Mouse (Mus musculus): ENCODE results near the gene Gm16427. TPM values are rescaled to one million over a fixed set of nuclear protein-coding genes. Genes with fewer than 3 reads are reported as not detected.
"Not testable (repeated sequence)": the region's sequence is repeated elsewhere in the genome, so short reads cannot be mapped to it uniquely, and the experiment has no call there.

The Gm16427 gene
- total RNA-seq (2021): not detected
- long read RNA-seq, experiment 1: 0 reads
- long read RNA-seq, experiment 2: 0 reads

GRCm38 (mm10) chr5:93540100-93540499 is at the start of gene Gm16427:
Gene Gm16427 (minus strand): TSS chr5:93540200.
- DNase-seq; intact Hi-C loops (cut with DNase I): not testable (repeated sequence)

Other genes starting within 250 kb of the Gm16427 start
- gene C87414, start 131.4 kb upstream of the Gm16427 start, total RNA-seq (2021): not detected

Data from gastrocnemius, postnatal 36 days (tissue).